In the genomic region with DNA sequence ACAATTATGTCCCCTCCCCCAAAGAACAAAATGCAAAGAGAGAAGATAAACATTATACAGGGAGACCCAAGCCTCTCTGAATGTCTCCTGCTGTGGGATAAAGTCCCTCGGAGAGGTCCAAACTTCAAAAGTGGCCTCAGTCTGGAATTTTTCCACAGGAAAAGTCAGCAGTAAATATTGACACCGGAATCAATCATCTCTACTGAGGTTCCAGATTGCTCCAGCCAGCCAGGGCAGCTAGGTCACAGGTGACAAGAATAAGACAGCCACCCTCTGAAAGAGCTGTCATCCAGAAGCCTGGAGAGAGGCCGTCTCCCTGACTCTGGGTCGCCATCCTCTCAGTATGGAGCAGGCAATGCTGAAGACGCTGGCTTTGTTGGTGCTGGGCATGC, we compare ENCODE assay signal across 16 mouse cellular contexts. TPM values are rescaled to one million over a fixed set of nuclear protein-coding genes. Genes with fewer than 3 reads are reported as not detected.
A peak's percentile ranks its signal among the peaks of the same experiment; 100 is the strongest.
DNase-seq lines count a peak whose midpoint lies in the region; ATAC-seq and TF ChIP-seq lines count a peak whose summit lies in the region.
"Had no signal": no experiment of that assay in that cellular context is flagged by ENCODE, and none has a peak within 500 bp of the region (broad histone marks: within the 10 kb centered on the region; RNA-seq: fewer than 3 reads in every experiment).

Gene Spp2 (plus strand): TSS at position 155 of the 392 bp plus-strand sequence.

- H3K9ac ChIP-seq in intestine, embryonic 15.5 days: no peak within 1 kb of the TSS
- no peak within 1 kb of the TSS for H3K9ac ChIP-seq in kidney, embryonic 16.5 days (replicated peaks; ENCODE audit: low read length)
- H3K9ac ChIP-seq in liver, embryonic 13.5 days: peak within 1 kb of the TSS; percentile 19; the same call in 1 of the 2 replicates
- H3K9ac ChIP-seq: lung, embryonic 15.5 days had no signal

- no peaks in the 10 kb centered on the region for H3K27me3 ChIP-seq in erythroblast, embryonic 14.5 days (ENCODE audit: control insufficient read depth)
- no peaks in the 10 kb centered on the region for H3K27me3 ChIP-seq in intestine, embryonic 15.5 days (replicated peaks)
- no peaks in the 10 kb centered on the region for H3K27me3 ChIP-seq in kidney, embryonic 16.5 days (ENCODE audit: insufficient read depth, low read length)
- no peaks in the 10 kb centered on the region for H3K27me3 ChIP-seq in liver, embryonic 13.5 days
- H3K27me3 ChIP-seq: lung, embryonic 15.5 days had no signal

- H3K4me1 ChIP-seq in erythroblast, embryonic 14.5 days (ENCODE audit: control insufficient read depth): no peaks in the 10 kb centered on the region
- H3K4me1 ChIP-seq in intestine, embryonic 15.5 days (replicated peaks): peaks cover 5% of the 10 kb centered on the region
- peaks cover 21% of the 10 kb centered on the region; the same call in 1 of the 2 replicates for H3K4me1 ChIP-seq in kidney, embryonic 16.5 days (ENCODE audit: insufficient read depth, low read length)
- H3K4me1 ChIP-seq in liver, embryonic 13.5 days (replicated peaks): 0 out of 2 replicates have a peak, but pooled peaks cover 5% of the 10 kb centered on the region
- H3K4me1 ChIP-seq: lung, embryonic 15.5 days had no signal

- H3K4me3 ChIP-seq in erythroblast, embryonic 14.5 days (replicated peaks): peak within 1 kb of the TSS; percentile 46
- no peak within 1 kb of the TSS for H3K4me3 ChIP-seq in intestine, embryonic 15.5 days (replicated peaks)
- no peak within 1 kb of the TSS for H3K4me3 ChIP-seq in kidney, embryonic 16.5 days (ENCODE audit: low read length)
- H3K4me3 ChIP-seq in liver, embryonic 13.5 days (replicated peaks): peak within 1 kb of the TSS; percentile 37
- H3K4me3 ChIP-seq in gastrocnemius, adult 2 months: no peak within 1 kb of the TSS
- H3K4me3 ChIP-seq: lung, embryonic 15.5 days had no signal

- intact Hi-C loops in gastrocnemius, adult 2 months (cut with DNase I): no loop called here

- no peak for DNase-seq in liver, embryonic 13.5 days
- DNase-seq in frontal cortex, postnatal 25 days (ENCODE audit: low spot score in 2 of 2): no peak
- DNase-seq in thymus, adult 18-20 months: no peak
- no peak for DNase-seq in gastrocnemius, adult 2 months
- DNase-seq: cerebellum, adult 2 months; right cerebral cortex, postnatal 25 days; thymus, postnatal 4 days had no signal

- no peak for TF ChIP-seq CTCF in gastrocnemius, adult 2 months (IDR thresholded peaks at IDR 0.05)

- H3K27ac ChIP-seq in intestine, embryonic 15.5 days: 0 out of 2 replicates have a peak within 1 kb of the TSS, but pooled peaks have one; percentile 2
- H3K27ac ChIP-seq in kidney, embryonic 16.5 days (ENCODE audit: low read length): peak within 1 kb of the TSS; percentile 49; the same call in 1 of the 2 replicates
- peak within 1 kb of the TSS; percentile 69 for H3K27ac ChIP-seq in liver, embryonic 13.5 days
- no peak within 1 kb of the TSS for H3K27ac ChIP-seq in gastrocnemius, adult 2 months
- H3K27ac ChIP-seq: lung, embryonic 15.5 days had no signal

- no peak for ATAC-seq in erythroblast, adult 5-6 weeks (replicated peaks; ENCODE audit: low FRiP score, poor library complexity, severe bottlenecking)
- ATAC-seq in intestine, embryonic 15.5 days: 0 out of 2 replicates have a peak, but pooled peaks have one; percentile 6
- 0 out of 2 replicates have a peak, but pooled peaks have one; percentile 24 for ATAC-seq in kidney, embryonic 16.5 days (ENCODE audit: low FRiP score, low TSS enrichment)
- ATAC-seq in liver, embryonic 13.5 days (ENCODE audit: low read depth): peak; percentile 66

- H3K36me3 ChIP-seq in erythroblast, embryonic 14.5 days (ENCODE audit: control insufficient read depth): no peaks in the 10 kb centered on the region
- no peaks in the 10 kb centered on the region for H3K36me3 ChIP-seq in intestine, embryonic 15.5 days
- H3K36me3 ChIP-seq in kidney, embryonic 16.5 days (ENCODE audit: insufficient read depth, low read length): no peaks in the 10 kb centered on the region
- H3K36me3 ChIP-seq in liver, embryonic 13.5 days: 0 out of 2 replicates have a peak, but pooled peaks cover 3% of the 10 kb centered on the region
- H3K36me3 ChIP-seq: lung, embryonic 15.5 days had no signal

- no peak within 1 kb of the TSS for H3K4me2 ChIP-seq in intestine, embryonic 15.5 days (replicated peaks)
- H3K4me2 ChIP-seq in kidney, embryonic 16.5 days (replicated peaks; ENCODE audit: low read depth, low read length): peak within 1 kb of the TSS; percentile 3; the same call in 1 of the 2 replicates
- peak within 1 kb of the TSS; percentile 44 for H3K4me2 ChIP-seq in liver, embryonic 13.5 days
- H3K4me2 ChIP-seq: lung, embryonic 15.5 days had no signal

- WGBS in intestine, embryonic 15.5 days: 60% methylated on average over 5 of the region's 5 CpGs
- 64% methylated on average over 5 of the region's 5 CpGs for WGBS in kidney, embryonic 16.5 days
- WGBS in liver, embryonic 13.5 days (ENCODE audit: insufficient replicate concordance): 58% methylated on average over 5 of the region's 5 CpGs

- no peaks in the 10 kb centered on the region for H3K9me3 ChIP-seq in erythroblast, embryonic 14.5 days (ENCODE audit: control insufficient read depth, low read length)
- H3K9me3 ChIP-seq in intestine, embryonic 15.5 days: no peaks in the 10 kb centered on the region
- no peaks in the 10 kb centered on the region for H3K9me3 ChIP-seq in kidney, embryonic 16.5 days (ENCODE audit: low read length)
- no peaks in the 10 kb centered on the region for H3K9me3 ChIP-seq in liver, embryonic 13.5 days (replicated peaks)
- H3K9me3 ChIP-seq: lung, embryonic 15.5 days had no signal

RNA-seq across cellular contexts. Expression of gene Spp2, which starts in this region (rescaled TPM):
- polyA plus RNA-seq in erythroblast, embryonic 14.5 days (2012): not detected in 2 replicates
- not detected in 2 replicates for total RNA-seq in erythroblast, adult 5-6 weeks (2015; ENCODE audit: low replicate concordance)
- not detected in 2 replicates for total RNA-seq in erythroblast, adult 5-6 weeks (2017; ENCODE audit: low replicate concordance)
- 9.5 and 11.6 TPM in 2 replicates for polyA plus RNA-seq in intestine, embryonic 15.5 days (2015; fragmentation: Nextera tagmentation; extraction: Ambion mirVana)
- 111 and 141 TPM in 2 replicates for polyA plus RNA-seq in kidney, embryonic 16.5 days (2015; fragmentation: Nextera tagmentation; extraction: Ambion mirVana)
- polyA plus RNA-seq in liver, embryonic 13.5 days (2015; fragmentation: Nextera tagmentation; extraction: Ambion mirVana): 176 and 187 TPM in 2 replicates
- total RNA-seq in gastrocnemius, adult 2 months (2021): not detected
- total RNA-seq: heart, adult 8-10 months; hematopoietic stem cell, adult 5-6 weeks; layer of hippocampus, adult 18-20 months; left cerebral cortex, postnatal 25 days had no signal

Comparison
In these comparisons a context has a peak if more than half of its experiments do, and no peak if none do; other contexts are left out.
1. H3K4me3 ChIP-seq: peak in erythroblast, embryonic 14.5 days (single experiment) and liver, embryonic 13.5 days (single experiment); none in intestine, embryonic 15.5 days (single experiment), kidney, embryonic 16.5 days (single experiment) and gastrocnemius, adult 2 months (single experiment).